Mouse (Mus musculus): ENCODE data around the gene Unc80. TPM values are rescaled to one million over a fixed set of nuclear protein-coding genes. Genes with fewer than 3 reads are reported as not detected.
"Not testable (repeated sequence)": the region's sequence is repeated elsewhere in the genome, so short reads cannot be mapped to it uniquely, and the experiment has no call there.

Unc80 gene
- polyA plus RNA-seq, 2 experiments: 0.10 to 0.36 TPM

GRCm38 (mm10) chr1:66695296-66695695 is 227.1 kb downstream of the Unc80 start:
- WGBS: 61% methylated on average over 7 of the region's 7 CpGs
- no peak for ATAC-seq (ENCODE audit: low FRiP score, low read depth)
- no peak for TF ChIP-seq POLR2A (IDR thresholded peaks at IDR 0.05; ENCODE audit: borderline replicate concordance, extremely low read depth, insufficient read depth, insufficient read length)

GRCm38 (mm10) chr1:66699630-66700029 is 231.5 kb downstream of the Unc80 start:
- H3K4me1 ChIP-seq (ENCODE audit: control insufficient read depth, insufficient read depth, low read length); H3K36me3 ChIP-seq (ENCODE audit: control insufficient read depth, insufficient read depth, low read length); H3K27ac ChIP-seq (replicated peaks; ENCODE audit: low read depth, low read length); H3K4me3 ChIP-seq (replicated peaks; ENCODE audit: low read length); DNase-seq (ENCODE audit: low spot score); H3K4me2 ChIP-seq (replicated peaks; ENCODE audit: low read depth, low read length, severe bottlenecking); H3K27me3 ChIP-seq (ENCODE audit: control insufficient read depth, insufficient read depth, low read length); H3K9ac ChIP-seq (ENCODE audit: low read depth, low read length, severe bottlenecking); ATAC-seq (ENCODE audit: low FRiP score, low read depth); H3K9me3 ChIP-seq (ENCODE audit: control insufficient read depth, low read length): not testable (repeated sequence)
- 92% methylated on average over 10 of the region's 10 CpGs for WGBS

More at GRCm38 (mm10) chr1:66695296-66695695, 227.1 kb downstream of the Unc80 start:
- H3K4me2 ChIP-seq (replicated peaks; ENCODE audit: low read depth, low read length, severe bottlenecking): no peak overlapping the region
- H3K9ac ChIP-seq (ENCODE audit: low read depth, low read length, severe bottlenecking): no peak overlapping the region
- no peak overlapping the region for H3K4me3 ChIP-seq (replicated peaks; ENCODE audit: low read length)
- H3K27ac ChIP-seq (replicated peaks; ENCODE audit: low read depth, low read length): no peak overlapping the region
- no peaks in the 10 kb centered on the region for H3K27me3 ChIP-seq (ENCODE audit: control insufficient read depth, insufficient read depth, low read length)
- H3K4me1 ChIP-seq (ENCODE audit: control insufficient read depth, insufficient read depth, low read length): no peaks in the 10 kb centered on the region
- no peaks in the 10 kb centered on the region for H3K9me3 ChIP-seq (ENCODE audit: control insufficient read depth, low read length)
- no peak for DNase-seq (ENCODE audit: low spot score)
- H3K36me3 ChIP-seq (ENCODE audit: control insufficient read depth, insufficient read depth, low read length): no peaks in the 10 kb centered on the region

GRCm38 (mm10) chr1:66700149-66700692 is 232.1 kb downstream of the Unc80 start:
- no peak overlapping the region for H3K27ac ChIP-seq (replicated peaks; ENCODE audit: low read depth, low read length)
- no peak for TF ChIP-seq POLR2A (IDR thresholded peaks at IDR 0.05; ENCODE audit: borderline replicate concordance, extremely low read depth, insufficient read depth, insufficient read length)
- H3K4me2 ChIP-seq (replicated peaks; ENCODE audit: low read depth, low read length, severe bottlenecking): peak overlapping the region; percentile 27
- no peaks in the 10 kb centered on the region for H3K27me3 ChIP-seq (ENCODE audit: control insufficient read depth, insufficient read depth, low read length)
- 49% methylated on average over 5 of the region's 5 CpGs for WGBS
- peak; percentile 14; the same call in 1 of the 2 replicates for ATAC-seq (ENCODE audit: low FRiP score, low read depth)
- no peak for DNase-seq (ENCODE audit: low spot score)
- peak overlapping the region; percentile 81 for H3K4me3 ChIP-seq (replicated peaks; ENCODE audit: low read length)
- peaks cover 5% of the 10 kb centered on the region for H3K4me1 ChIP-seq (ENCODE audit: control insufficient read depth, insufficient read depth, low read length)
- H3K9me3 ChIP-seq (ENCODE audit: control insufficient read depth, low read length): no peaks in the 10 kb centered on the region
- no peak overlapping the region for H3K9ac ChIP-seq (ENCODE audit: low read depth, low read length, severe bottlenecking)
- H3K36me3 ChIP-seq (ENCODE audit: control insufficient read depth, insufficient read depth, low read length): no peaks in the 10 kb centered on the region

GRCm38 (mm10) chr1:66700693-66701575 is 232.8 kb downstream of the Unc80 start, which contains the start of gene Rpe:
Gene Rpe, plus strand, starts transcription at chr1:66700831.
- Histone ChIP-seq H3K27me3 (ENCODE audit: control insufficient read depth, insufficient read depth, low read length) (no peaks in the 10 kb centered on the region), H3K4me1 (ENCODE audit: control insufficient read depth, insufficient read depth, low read length) (peaks cover 5% of the 10 kb centered on the region), H3K36me3 (ENCODE audit: control insufficient read depth, insufficient read depth, low read length) (no peaks in the 10 kb centered on the region), H3K4me2 (replicated peaks; ENCODE audit: low read depth, low read length, severe bottlenecking) (peak within 1 kb of the TSS; percentile 52), H3K9ac (ENCODE audit: low read depth, low read length, severe bottlenecking) (peak within 1 kb of the TSS; percentile 87), H3K4me3 (replicated peaks; ENCODE audit: low read length) (peak within 1 kb of the TSS; percentile 81), H3K9me3 (ENCODE audit: control insufficient read depth, low read length) (no peaks in the 10 kb centered on the region), H3K27ac (replicated peaks; ENCODE audit: low read depth, low read length) (peak within 1 kb of the TSS; percentile 61)
- peak; percentile 96 for DNase-seq (ENCODE audit: low spot score)
- under 1% methylated on average over 61 of the region's 73 CpGs for WGBS
- peak; percentile 99 for ATAC-seq (ENCODE audit: low FRiP score, low read depth)
- TF ChIP-seq POLR2A (IDR thresholded peaks at IDR 0.05; ENCODE audit: borderline replicate concordance, extremely low read depth, insufficient read depth, insufficient read length): peak; percentile 68; the same call in 1 of the 2 replicates

- H3K27ac ChIP-seq (replicated peaks; ENCODE audit: low read depth, low read length): 0 out of 2 replicates have a peak overlapping the region, but pooled peaks have one; percentile 61
- H3K36me3 ChIP-seq (ENCODE audit: control insufficient read depth, insufficient read depth, low read length): peaks cover 3% of the 10 kb centered on the region; the same call in 1 of the 2 replicates
- peaks cover 5% of the 10 kb centered on the region for H3K4me1 ChIP-seq (ENCODE audit: control insufficient read depth, insufficient read depth, low read length)
- H3K27me3 ChIP-seq (ENCODE audit: control insufficient read depth, insufficient read depth, low read length): no peaks in the 10 kb centered on the region
- ATAC-seq (ENCODE audit: low FRiP score, low read depth) (no peak), DNase-seq (ENCODE audit: low spot score) (no peak)
- no peak for TF ChIP-seq POLR2A (IDR thresholded peaks at IDR 0.05; ENCODE audit: borderline replicate concordance, extremely low read depth, insufficient read depth, insufficient read length)
- WGBS: 33% methylated on average over 2 of the region's 2 CpGs
- peak overlapping the region; percentile 87 for H3K9ac ChIP-seq (ENCODE audit: low read depth, low read length, severe bottlenecking)
- H3K9me3 ChIP-seq (ENCODE audit: control insufficient read depth, low read length): no peaks in the 10 kb centered on the region
- peak overlapping the region; percentile 81 for H3K4me3 ChIP-seq (replicated peaks; ENCODE audit: low read length)
- peak overlapping the region; percentile 52 for H3K4me2 ChIP-seq (replicated peaks; ENCODE audit: low read depth, low read length, severe bottlenecking)
These were observed 233.4 kb downstream of the Unc80 start for GRCm38 (mm10) chr1:66701576-66701940.
